Mouse (Mus musculus) right cerebral cortex, adult 18-20 months (tissue): ENCODE results near the gene Oxgr1.

Experiments
- DNase-seq: peaks from one replicate; pipeline ENCODE4 v3.0.0; 2022; ENCODE audit warnings: mixed read lengths

Gene Oxgr1

DNA sequence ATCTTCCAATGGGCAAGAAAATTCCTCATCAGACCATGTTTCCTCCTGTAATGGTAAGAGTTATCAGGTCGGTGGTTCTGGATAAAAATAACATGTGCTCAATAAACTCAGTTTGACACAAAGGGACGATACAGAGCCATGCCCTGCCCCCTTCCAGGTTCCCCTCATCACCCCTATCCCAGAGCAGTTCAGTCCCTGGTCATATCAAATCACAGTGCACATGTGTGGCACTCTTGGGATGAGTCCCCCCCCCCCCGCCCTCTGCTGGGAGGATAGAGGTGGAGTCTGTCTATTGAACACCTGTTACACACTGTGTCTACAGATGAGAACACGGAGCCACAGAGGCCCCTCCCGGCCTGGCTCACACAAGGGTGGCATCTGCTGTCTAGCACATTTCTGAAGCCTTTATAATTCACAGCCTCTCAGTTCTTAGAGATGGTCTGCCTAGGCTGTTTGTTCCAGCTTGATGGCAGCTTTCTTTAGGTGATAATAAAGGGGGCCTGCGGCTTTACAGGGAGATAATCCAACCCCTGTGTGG, 61.5 kb downstream of the Oxgr1 start:
- no peak for DNase-seq
